Mouse (Mus musculus) megakaryocyte, embryonic 14.5 days (primary cell): ENCODE results near the gene Tlr5. TPM values are rescaled to one million over a fixed set of nuclear protein-coding genes. Genes with fewer than 3 reads are reported as not detected.
A peak's percentile ranks its signal among the peaks of the same experiment; 100 is the strongest.

ENCODE experiments used
- H3K27me3 ChIP-seq: replicated peaks from 2 replicates; pipeline ENCODE3; 2012; ENCODE audit warnings: inconsistent platforms
- H3K36me3 ChIP-seq: replicated peaks from 2 replicates; pipeline ENCODE3; 2012; ENCODE audit warnings: low read length, inconsistent platforms, mixed read lengths
- H3K4me1 ChIP-seq: 2 replicates; pipeline ENCODE4 v1.6.1; 2012; ENCODE audit warnings: inconsistent platforms
- H3K4me3 ChIP-seq: replicated peaks from 2 replicates; pipeline ENCODE3; 2012; ENCODE audit warnings: moderate library complexity, mild to moderate bottlenecking, inconsistent platforms
- H3K9me3 ChIP-seq: 2 replicates; pipeline ENCODE4 v1.6.1; 2012; ENCODE audit warnings: inconsistent platforms
- FLI1 ChIP-seq: IDR thresholded peaks from 2 replicates; pipeline ENCODE4 v1.6.1; 2012; ENCODE audit warnings: low read length, inconsistent platforms, mixed read lengths
- GATA1 ChIP-seq: IDR thresholded peaks from 3 replicates; pipeline ENCODE4 v1.6.1; 2012; ENCODE audit warnings: mixed read lengths, low read length, inconsistent platforms, borderline replicate concordance
- polyA plus RNA-seq: library from polyadenylated mRNA; stranded (reverse); fragments of >175 nt; gene quantifications from 2 replicates; pipeline ENCODE4 v1.2.3, GENCODE M21; 2012; ENCODE audit warnings: low replicate concordance; ENCODE audit not compliant: insufficient read depth

The Tlr5 gene
- polyA plus RNA-seq, 1 experiment: not detected

DNA sequence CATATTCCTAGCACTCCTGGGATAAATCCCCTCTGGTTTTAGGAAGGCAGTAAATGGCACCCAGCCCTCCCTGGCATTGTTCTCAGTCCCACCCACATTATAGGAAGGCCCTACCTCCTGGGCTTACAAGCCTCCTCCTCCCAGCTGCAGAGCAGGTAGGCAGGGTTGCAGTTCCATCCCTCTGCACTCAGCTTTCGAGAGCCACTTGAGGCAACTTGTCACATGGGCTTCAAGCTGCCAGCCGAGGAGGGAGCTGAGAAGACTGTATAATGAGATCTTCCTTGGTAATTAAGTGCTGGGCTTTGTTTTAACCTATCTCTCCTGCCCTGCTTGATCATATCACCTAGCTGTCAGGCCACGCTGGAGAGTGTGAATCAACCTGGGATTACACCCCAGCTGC, 1.4 kb upstream of the Tlr5 start:
- H3K27me3 ChIP-seq: peaks cover 66% of the 10 kb centered on the region
- no peaks in the 10 kb centered on the region for H3K9me3 ChIP-seq
- peaks cover 18% of the 10 kb centered on the region for H3K4me1 ChIP-seq
- no peak overlapping the region for H3K4me3 ChIP-seq
- TF ChIP-seq FLI1 (no peak), GATA1 (no peak)
- no peaks in the 10 kb centered on the region for H3K36me3 ChIP-seq

DNA sequence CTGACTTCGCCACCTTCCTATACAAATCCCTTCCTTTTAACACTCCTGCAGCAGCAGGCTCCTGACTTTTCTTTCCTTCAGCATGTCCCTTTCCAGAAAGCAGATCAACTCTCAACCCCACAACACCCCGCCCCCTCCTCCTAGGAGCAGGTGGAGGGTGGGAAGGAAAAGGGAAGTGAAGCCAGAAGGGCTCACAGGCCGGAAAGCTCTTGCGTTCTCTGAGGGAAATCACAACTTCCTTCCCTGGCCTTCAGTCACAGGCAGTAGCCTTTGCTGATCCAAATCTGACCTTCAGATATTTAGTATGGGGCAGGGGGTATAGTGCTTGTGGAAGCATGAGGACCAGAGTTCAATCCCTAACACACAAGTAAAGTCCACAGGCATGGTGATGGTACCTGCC, 921 bp upstream of the Tlr5 start:
- peaks cover 71% of the 10 kb centered on the region for H3K27me3 ChIP-seq
- no peaks in the 10 kb centered on the region for H3K9me3 ChIP-seq
- H3K4me3 ChIP-seq: no peak overlapping the region
- TF ChIP-seq FLI1 (no peak), GATA1 (no peak)
- peaks cover 18% of the 10 kb centered on the region for H3K4me1 ChIP-seq
- H3K36me3 ChIP-seq: no peaks in the 10 kb centered on the region

DNA sequence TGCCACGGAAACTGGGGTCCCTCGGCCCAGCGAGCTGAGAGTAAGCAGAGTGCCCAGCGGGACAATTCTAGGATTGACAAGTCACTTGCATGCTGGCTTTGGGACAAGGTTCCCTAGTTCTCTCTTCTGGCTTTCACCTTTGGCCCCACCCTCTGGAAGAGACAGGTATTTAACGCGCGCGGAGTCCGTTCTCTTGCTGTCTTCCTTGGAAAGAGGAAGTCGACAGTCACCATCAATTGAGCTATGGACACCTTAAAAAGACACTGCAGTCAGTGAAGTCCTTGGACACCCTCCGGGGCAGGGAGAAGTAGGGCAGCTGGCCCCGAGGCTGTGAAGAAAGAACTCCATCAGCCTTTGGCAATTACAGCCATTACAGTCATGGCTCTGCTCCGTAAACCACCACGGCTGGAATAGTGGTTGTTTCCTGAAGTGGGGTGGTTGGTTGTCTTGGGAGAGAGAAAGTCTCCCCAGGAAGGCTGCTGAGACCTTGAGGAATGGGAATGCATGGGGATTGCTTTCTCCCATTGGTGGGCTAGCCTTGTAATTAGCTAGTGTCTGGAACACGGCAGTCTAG, 546 bp downstream of the Tlr5 start:
- Histone ChIP-seq H3K4me1 (peaks cover 27% of the 10 kb centered on the region), H3K9me3 (no peaks in the 10 kb centered on the region), H3K27me3 (peaks cover 79% of the 10 kb centered on the region), H3K4me3 (peak overlapping the region; percentile 78), H3K36me3 (no peaks in the 10 kb centered on the region)
- TF ChIP-seq GATA1 (no peak), FLI1 (no peak)

DNA sequence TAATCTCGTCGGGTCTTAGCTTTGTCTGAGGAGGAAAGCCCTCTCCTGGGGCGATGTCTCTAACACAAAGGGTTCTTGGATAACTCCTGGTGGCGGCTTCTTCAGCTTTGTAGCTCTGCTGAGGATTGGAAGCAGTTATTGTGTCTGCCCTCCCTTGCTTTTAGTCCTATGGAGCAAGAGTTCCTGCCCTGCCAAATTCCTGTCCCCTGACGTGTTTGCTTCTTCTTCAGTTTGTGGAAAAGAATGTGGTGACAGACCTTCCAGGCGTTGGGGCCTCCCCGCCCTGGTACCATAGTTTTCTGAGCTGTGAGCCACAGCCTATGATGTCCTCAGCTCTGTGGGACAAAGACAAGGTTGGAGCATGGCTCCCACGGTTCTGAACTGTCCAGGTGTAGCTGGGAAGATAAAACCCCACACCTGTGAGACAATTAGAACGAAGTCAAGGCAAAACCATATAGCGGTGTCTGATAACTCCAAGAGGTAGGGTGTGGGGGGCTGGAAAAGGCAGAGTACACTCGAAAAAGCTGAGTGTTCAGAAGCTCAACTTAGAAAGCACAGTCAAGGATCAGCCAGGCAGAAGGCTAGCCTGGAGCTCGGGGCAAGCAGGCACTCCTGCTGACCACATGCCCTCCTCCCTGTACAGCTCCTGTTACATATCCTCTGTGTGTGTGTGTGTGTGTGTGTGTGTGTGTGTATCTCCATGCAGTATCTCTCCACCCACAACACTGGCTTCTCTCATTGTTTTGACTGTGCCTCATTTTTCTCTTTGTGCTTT, 1.8 kb downstream of the Tlr5 start:
- peaks cover 30% of the 10 kb centered on the region for H3K4me1 ChIP-seq
- no peaks in the 10 kb centered on the region for H3K9me3 ChIP-seq
- TF ChIP-seq GATA1 (no peak), FLI1 (no peak)
- peaks cover 85% of the 10 kb centered on the region for H3K27me3 ChIP-seq
- no peaks in the 10 kb centered on the region for H3K36me3 ChIP-seq
- H3K4me3 ChIP-seq: no peak overlapping the region

- no peaks in the 10 kb centered on the region for H3K9me3 ChIP-seq
- peaks cover 84% of the 10 kb centered on the region for H3K27me3 ChIP-seq
- TF ChIP-seq GATA1: no peak
- TF ChIP-seq FLI1: no peak
- no peaks in the 10 kb centered on the region for H3K36me3 ChIP-seq
- H3K4me3 ChIP-seq: no peak overlapping the region
- peaks cover 27% of the 10 kb centered on the region for H3K4me1 ChIP-seq
These were observed 2.6 kb downstream of the Tlr5 start for GRCm38 (mm10) chr1:182957001-182957757.

DNA sequence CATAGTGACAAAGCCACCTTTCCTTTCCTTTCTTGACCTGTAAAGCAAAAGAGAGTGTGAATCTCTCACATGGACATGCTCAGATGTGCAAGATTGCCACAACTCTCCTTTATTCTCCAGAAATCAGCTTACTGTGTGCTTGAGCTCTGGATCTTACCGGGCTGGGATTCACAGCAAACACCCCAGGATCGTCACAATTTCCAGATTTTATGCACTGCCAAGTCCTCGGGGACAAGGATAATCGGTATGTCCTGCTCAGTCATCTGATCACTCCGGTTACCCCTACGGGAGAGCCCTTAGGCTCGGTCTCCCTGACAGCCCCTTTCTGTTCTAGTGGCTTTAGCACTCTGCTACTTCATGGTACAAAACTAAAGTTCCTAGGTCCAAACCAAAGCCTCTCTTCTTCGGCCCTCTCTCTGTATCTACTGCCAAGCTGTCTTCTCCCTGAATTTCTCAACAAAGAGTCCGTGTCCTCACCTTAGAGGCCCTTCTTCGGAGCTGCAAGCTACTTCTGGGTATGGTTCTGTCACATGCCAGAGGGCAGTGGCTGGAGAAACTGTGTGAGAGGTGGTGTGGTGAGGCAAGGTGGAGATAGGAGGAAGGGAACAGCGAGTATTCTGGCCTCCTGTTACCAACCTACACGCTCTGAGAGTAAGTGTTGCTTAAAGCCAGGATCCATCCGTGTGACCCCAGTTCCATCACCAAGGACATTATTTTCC, 3.4 kb downstream of the Tlr5 start:
- TF ChIP-seq GATA1 (no peak), FLI1 (no peak)
- peaks cover 85% of the 10 kb centered on the region for H3K27me3 ChIP-seq
- no peaks in the 10 kb centered on the region for H3K36me3 ChIP-seq
- H3K4me3 ChIP-seq: no peak overlapping the region
- H3K9me3 ChIP-seq: no peaks in the 10 kb centered on the region
- H3K4me1 ChIP-seq: peaks cover 27% of the 10 kb centered on the region

- TF ChIP-seq GATA1: no peak
- TF ChIP-seq FLI1: no peak
- H3K27me3 ChIP-seq: peaks cover 83% of the 10 kb centered on the region
These were observed 4.2 kb downstream of the Tlr5 start for GRCm38 (mm10) chr1:182958824-182959223.

GRCm38 (mm10) chr1:182959251-182959691, 4.7 kb downstream of the Tlr5 start:
- Histone ChIP-seq H3K4me3 (peak overlapping the region; percentile 90), H3K36me3 (no peaks in the 10 kb centered on the region), H3K27me3 (peaks cover 83% of the 10 kb centered on the region), H3K4me1 (peaks cover 26% of the 10 kb centered on the region), H3K9me3 (no peaks in the 10 kb centered on the region)
- no peak for TF ChIP-seq GATA1
- no peak for TF ChIP-seq FLI1

More at GRCm38 (mm10) chr1:182958824-182959223, 4.2 kb downstream of the Tlr5 start:
- no peaks in the 10 kb centered on the region for H3K9me3 ChIP-seq
- no peaks in the 10 kb centered on the region for H3K36me3 ChIP-seq
- no peak overlapping the region for H3K4me3 ChIP-seq
- H3K4me1 ChIP-seq: peaks cover 27% of the 10 kb centered on the region

DNA sequence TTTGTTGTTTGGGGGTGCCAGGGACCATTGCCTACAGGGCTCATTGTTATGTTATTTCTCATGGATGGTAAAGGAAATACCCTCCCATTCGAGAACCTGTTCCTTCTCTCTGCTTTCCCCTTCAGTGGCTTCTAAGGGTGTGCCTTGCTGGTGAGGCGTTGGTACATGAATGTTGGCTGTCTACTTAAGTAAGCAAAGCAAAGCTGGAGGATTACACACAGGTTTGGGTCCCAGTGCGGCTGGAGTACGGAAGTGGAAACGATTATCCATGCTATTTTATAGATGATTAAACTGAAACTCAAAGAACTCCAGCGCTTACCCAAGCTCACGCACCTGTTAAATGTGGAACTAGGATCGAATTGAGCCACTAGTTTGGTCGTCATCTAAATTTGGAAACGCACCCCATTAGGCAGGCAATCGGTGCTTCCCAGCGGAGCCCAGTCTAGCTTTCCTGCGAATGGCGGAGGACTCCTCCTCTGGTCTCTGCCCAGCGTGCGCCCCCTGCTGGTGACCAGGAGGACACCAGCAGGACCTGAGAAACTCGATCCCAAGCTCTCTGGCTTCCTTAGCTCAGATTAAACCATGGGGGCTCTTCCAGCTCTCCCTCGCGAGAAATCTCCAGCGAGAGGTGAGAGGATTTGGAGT, 5.3 kb downstream of the Tlr5 start:
- Histone ChIP-seq H3K9me3 (no peaks in the 10 kb centered on the region), H3K4me3 (peak overlapping the region; percentile 90), H3K36me3 (no peaks in the 10 kb centered on the region), H3K4me1 (peaks cover 20% of the 10 kb centered on the region), H3K27me3 (peaks cover 82% of the 10 kb centered on the region)
- no peak for TF ChIP-seq FLI1
- no peak for TF ChIP-seq GATA1
